Mouse (Mus musculus) cortical plate, adult 2 months (tissue): Measurements from ENCODE around the gene Fam83b.

Experiments used
- CTCF ChIP-seq: fragments of 200-500 bp; IDR thresholded peaks from 2 replicates; pipeline ENCODE4 v1.5.1; 2011; ENCODE audit warnings: mild to moderate bottlenecking, control low read depth, low read length; ENCODE audit not compliant: insufficient read depth; ENCODE audit errors: extremely low read depth
- POLR2A ChIP-seq: fragments of 200-500 bp; IDR thresholded peaks from 2 replicates; pipeline ENCODE4 v1.6.1; 2011; ENCODE audit warnings: mild to moderate bottlenecking, low read length, control low read depth; ENCODE audit not compliant: insufficient read depth; ENCODE audit errors: extremely low read depth

GRCm38 (mm10) chr9:76562794-76563193 lies 4.1 kb downstream of the Fam83b start:
- no peak for TF ChIP-seq POLR2A
- TF ChIP-seq CTCF, result no peak
